Mouse (Mus musculus) spleen, adult 10 weeks (tissue): ENCODE data around the gene Tulp1. TPM values are rescaled to one million over a fixed set of nuclear protein-coding genes. Genes with fewer than 3 reads are reported as not detected.

Experiments
- polyA plus RNA-seq: library from polyadenylated mRNA; stranded (reverse); fragments of 350-450 nt; fragmentation: Illumina TruSeq; extraction: RNeasy Lipid Tissue Mini Kit (QIAGEN cat#74804); gene quantifications from one replicate; pipeline ENCODE4 v1.2.3, GENCODE M21; 2015; ENCODE audit warnings: low replicate concordance; ENCODE audit not compliant: insufficient read depth

Gene Tulp1
- polyA plus RNA-seq, result not detected

GRCm38 (mm10) chr17:28365122-28365521 is at the start of gene Tulp1:
Gene Tulp1 (minus strand): TSS chr17:28365222.

DNA sequence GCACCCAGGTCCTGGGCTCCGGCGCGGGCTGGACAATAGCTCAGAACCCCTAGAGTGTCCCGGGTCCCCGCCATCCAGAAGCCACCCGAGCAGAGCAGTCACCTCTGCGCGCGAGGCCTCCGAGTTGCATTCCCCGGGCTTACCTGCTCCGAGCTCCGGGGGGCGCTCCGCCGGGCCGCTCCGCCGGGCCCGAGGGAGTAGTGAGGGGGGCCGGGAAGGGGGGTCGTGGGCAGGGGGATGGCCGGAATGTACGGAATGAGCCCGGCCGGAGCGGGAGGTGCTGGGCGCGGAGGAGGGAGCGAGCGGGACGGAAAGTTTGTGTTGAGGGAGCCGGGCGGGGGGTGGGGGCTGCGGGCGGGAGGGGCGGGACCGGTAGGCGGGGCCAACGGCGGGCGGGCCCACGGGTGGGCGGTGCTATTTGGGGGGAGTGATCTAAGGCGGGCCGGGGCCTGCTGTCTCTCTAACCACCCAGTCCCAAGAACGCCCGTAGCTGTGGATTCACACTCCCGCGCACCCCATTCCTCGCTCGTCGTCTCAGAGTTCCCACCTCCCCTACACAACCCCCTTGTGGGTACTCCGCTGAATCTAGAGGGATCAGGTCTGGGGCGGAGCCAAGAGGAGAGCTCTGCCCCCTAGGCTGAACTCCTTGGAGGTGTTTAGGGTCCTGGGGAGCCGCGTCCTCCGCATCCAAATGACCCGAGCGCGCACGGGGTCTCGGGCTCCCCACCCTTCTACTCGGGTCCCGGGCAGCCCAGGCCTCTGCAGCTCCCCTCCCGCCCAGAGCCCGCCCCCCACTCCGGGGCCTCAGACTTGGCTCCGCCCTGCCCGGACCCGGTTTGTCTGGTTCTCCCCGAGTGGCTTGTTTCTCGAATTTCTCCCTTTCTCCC is 14.3 kb downstream of the Tulp1 start, which contains the start of gene Tead3:
TSS of gene Tead3 (minus strand) at position 352 of the 887 bp plus-strand sequence.

DNA sequence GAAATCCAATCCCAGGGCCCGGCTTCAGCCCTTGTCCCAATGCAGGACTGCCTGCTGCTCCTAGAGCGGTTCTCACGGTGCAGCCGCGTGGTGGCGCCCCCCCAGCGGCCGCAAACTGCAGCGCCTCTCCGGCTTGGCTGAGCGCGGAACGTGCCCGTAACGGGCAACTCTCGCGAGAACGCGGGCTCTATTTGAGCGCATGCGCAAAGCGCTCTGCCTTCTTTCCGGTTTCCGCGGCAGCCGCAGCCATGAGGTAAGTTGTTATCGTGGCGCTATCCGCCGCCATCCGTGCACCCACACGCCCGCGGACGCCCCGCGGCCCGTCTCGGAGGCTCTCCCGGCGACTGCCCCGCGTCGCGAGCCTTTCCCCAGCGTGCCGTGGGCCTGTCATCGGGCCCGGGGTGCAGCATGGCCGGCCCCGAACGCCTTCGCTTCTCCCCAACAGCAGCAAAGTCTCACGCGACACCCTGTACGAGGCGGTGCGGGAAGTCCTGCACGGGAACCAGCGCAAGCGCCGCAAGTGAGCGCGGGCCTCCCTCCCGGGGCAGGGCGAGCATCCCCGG is 36.6 kb downstream of the Tulp1 start, which contains the start of gene Rpl10a:
TSS of gene Rpl10a (plus strand) at position 106 of the 563 bp plus-strand sequence.

DNA sequence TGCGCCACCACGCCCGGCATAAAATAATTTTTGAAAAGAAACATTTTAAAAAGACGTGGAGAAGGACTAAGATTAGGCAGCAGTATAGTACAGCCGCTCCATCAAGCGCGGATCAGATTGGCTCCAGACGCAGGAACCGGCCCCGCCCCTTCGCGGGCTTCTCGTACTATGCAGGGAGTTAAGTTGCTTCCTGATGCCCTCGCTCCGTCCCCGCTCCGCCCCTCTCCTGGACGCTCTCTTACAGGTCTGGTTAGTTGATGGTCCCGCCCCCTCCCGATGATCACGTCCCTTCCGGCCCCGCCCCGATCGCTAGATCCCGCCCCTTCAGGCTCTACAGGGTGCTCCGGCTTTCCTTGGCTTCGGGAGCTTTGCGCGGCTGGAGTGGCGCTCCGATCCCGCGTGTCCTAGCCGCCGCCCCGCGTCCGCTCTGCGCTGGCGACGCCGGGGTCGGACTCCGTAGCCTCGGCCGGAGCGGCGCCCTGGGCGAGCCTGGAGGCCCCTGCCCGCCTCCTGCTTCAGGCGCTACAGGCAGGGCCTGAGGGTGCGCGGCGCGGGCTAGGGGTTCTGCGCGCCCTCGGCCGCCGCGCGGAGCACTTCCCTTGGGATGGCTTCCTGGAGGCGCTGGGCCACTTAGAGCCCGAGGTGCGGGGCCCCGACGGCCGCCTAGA is 51.7 kb downstream of the Tulp1 start, which contains the start of gene Fance:
TSS of gene Fance (plus strand) at position 308 of the 668 bp plus-strand sequence.

Other genes with a start within 250 kb of the Tulp1 start
- 1.6 TPM for gene Scube3, start 223.1 kb downstream of the Tulp1 start, polyA plus RNA-seq
- 4.2 TPM for gene Zfp523, start 188.1 kb downstream of the Tulp1 start, polyA plus RNA-seq
- 35.1 TPM for gene Def6, start 157.4 kb downstream of the Tulp1 start, polyA plus RNA-seq
- 4.3 TPM for gene Ppard, start 132.5 kb downstream of the Tulp1 start, polyA plus RNA-seq
- gene Fance, start 51.7 kb downstream of the Tulp1 start, polyA plus RNA-seq, result 7.9 TPM
- 1,390 TPM for gene Rpl10a, start 36.8 kb downstream of the Tulp1 start, polyA plus RNA-seq
- 1.7 TPM for gene Tead3, start 14.4 kb downstream of the Tulp1 start, polyA plus RNA-seq
- gene Fkbp5, start 152.3 kb upstream of the Tulp1 start, polyA plus RNA-seq, result 51.8 TPM
- gene Armc12, start 165.6 kb upstream of the Tulp1 start, polyA plus RNA-seq, result 0.37 TPM
- not detected for gene Clpsl2, start 184.2 kb upstream of the Tulp1 start, polyA plus RNA-seq
- 5.0 TPM for gene Clps, start 195.5 kb upstream of the Tulp1 start, polyA plus RNA-seq
- gene Lhfpl5, start 210.4 kb upstream of the Tulp1 start, polyA plus RNA-seq, result not detected